Mouse (Mus musculus) liver, adult 2 months (tissue): ENCODE measurements around the gene Mrpl1. TPM values are rescaled to one million over a fixed set of nuclear protein-coding genes. Genes with fewer than 3 reads are reported as not detected.
A peak's percentile ranks its signal among the peaks of the same experiment; 100 is the strongest.

Source experiments
- DNase-seq: peaks from one replicate; pipeline ENCODE4 v3.0.0-alpha.2; 2011; ENCODE audit warnings: low read depth, low spot score; ENCODE audit errors: extremely low read depth
- H3K27ac ChIP-seq: fragments of 200-500 bp; replicated peaks from 2 replicates; pipeline ENCODE4 v1.5.1; 2012; ENCODE audit warnings: low read depth, mild to moderate bottlenecking, control low read depth, inconsistent platforms, low read length; ENCODE audit not compliant: insufficient read depth
- H3K27me3 ChIP-seq: fragments of 200-500 bp; 2 replicates; pipeline ENCODE4 v1.6.1; 2012; ENCODE audit warnings: mild to moderate bottlenecking, moderate library complexity, low read length, inconsistent platforms; ENCODE audit not compliant: control insufficient read depth, insufficient read depth
- H3K36me3 ChIP-seq: fragments of 200-500 bp; 2 replicates; pipeline ENCODE4 v1.6.1; 2012; ENCODE audit warnings: low read length, inconsistent platforms; ENCODE audit not compliant: control insufficient read depth, insufficient read depth
- H3K4me1 ChIP-seq: fragments of 200-500 bp; 2 replicates; pipeline ENCODE4 v1.6.1; 2011; ENCODE audit warnings: low read length; ENCODE audit not compliant: control insufficient read depth, insufficient read depth
- H3K4me3 ChIP-seq: fragments of 200-500 bp; 2 replicates; pipeline ENCODE4 v1.5.1; 2011; ENCODE audit warnings: low read depth, mild to moderate bottlenecking, control low read depth, low read length, moderate library complexity; ENCODE audit not compliant: insufficient read depth
- H3K79me2 ChIP-seq: fragments of 200-500 bp; 2 replicates; pipeline ENCODE4 v1.6.1; 2012; ENCODE audit warnings: inconsistent platforms, mild to moderate bottlenecking, low read length, moderate library complexity; ENCODE audit not compliant: control insufficient read depth, insufficient read depth
- H3K9ac ChIP-seq: fragments of 200-500 bp; 2 replicates; pipeline ENCODE4 v1.6.1; 2012; ENCODE audit warnings: low read depth, mild to moderate bottlenecking, control low read depth, inconsistent platforms, low read length
- CTCF ChIP-seq: fragments of 200-500 bp; IDR thresholded peaks from 2 replicates; pipeline ENCODE4 v1.5.1; 2011; ENCODE audit warnings: low read depth, low read length, control low read depth
- POLR2A ChIP-seq: fragments of 200-500 bp; IDR thresholded peaks from 2 replicates; pipeline ENCODE4 v1.6.1; 2011; ENCODE audit warnings: low read length, control low read depth; ENCODE audit not compliant: insufficient read depth; ENCODE audit errors: extremely low read depth
- WGBS: fragments of 180-500 bp; shearing (Covaris S2); methylation state at CpG from one replicate; pipeline ENCODE4 v1.1.7; 2018; 5-methylcytosine and 5-hydroxymethylcytosine counted together
- polyA plus RNA-seq: library from polyadenylated mRNA; depleted of rRNA; stranded (reverse); fragments of >200 nt; gene quantifications from 2 replicates; pipeline ENCODE4 v1.2.3, GENCODE M21; 2012
- total RNA-seq: library from RNA; depleted of rRNA; stranded (reverse); fragments of >200 nt; gene quantifications from 2 replicates; pipeline ENCODE4 v1.2.3, GENCODE M21; 2014

Mrpl1 gene
- total and polyA plus RNA-seq, 2 experiments: 5.1 to 20.6 TPM

DNA sequence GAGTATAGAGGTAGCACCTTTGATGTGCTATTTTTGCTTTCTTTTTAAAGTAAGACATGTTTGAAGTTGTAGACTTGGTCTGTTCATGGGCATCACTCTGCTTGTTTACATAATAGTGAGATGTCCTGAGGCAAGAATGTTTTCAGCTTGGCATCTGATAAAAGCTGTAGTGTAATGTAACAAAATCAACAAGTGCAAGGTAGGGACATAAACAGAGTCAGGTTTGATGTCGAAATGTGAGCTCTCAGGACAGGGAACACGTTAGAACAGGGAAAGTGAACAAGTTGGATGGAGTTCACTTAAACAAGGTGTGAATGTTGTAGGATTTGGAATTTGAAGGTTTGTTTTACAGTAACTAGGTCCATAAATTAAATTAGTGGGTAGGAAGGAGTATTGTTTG is 44.7 kb downstream of the Mrpl1 start:
- no peaks in the 10 kb centered on the region for H3K79me2 ChIP-seq
- no peak overlapping the region for H3K4me3 ChIP-seq
- peak; percentile 81 for DNase-seq
- H3K9ac ChIP-seq: no peak overlapping the region
- 32% methylated on average over 2 of the region's 2 CpGs for WGBS
- H3K36me3 ChIP-seq: peaks cover 3% of the 10 kb centered on the region; the same call in 1 of the 2 replicates
- H3K4me1 ChIP-seq: no peaks in the 10 kb centered on the region; the same call in 1 of the 2 replicates
- TF ChIP-seq CTCF (no peak), POLR2A (no peak)
- H3K27ac ChIP-seq: no peak overlapping the region
- no peaks in the 10 kb centered on the region for H3K27me3 ChIP-seq

DNA sequence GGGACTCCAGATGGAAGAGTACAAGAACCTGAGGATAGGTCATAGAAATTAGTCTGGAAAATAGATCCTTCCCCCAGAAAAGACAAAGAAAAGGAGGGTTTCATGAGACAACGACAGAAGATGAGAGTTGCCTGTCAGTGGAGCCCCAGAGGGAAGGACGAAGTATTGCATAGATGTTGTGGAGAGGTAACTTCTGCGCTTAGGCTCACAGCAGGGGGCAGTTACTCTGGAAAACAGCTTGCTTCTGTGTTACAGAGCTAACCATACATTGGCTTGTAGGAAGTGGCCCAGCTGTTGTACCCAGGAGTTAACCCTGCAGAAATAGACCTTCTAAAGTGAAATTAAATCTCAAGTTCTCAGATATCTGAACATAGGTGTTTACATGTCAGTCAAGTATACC is 45.9 kb downstream of the Mrpl1 start:
- no peak for DNase-seq
- Histone ChIP-seq H3K9ac (no peak overlapping the region), H3K4me1 (no peaks in the 10 kb centered on the region; the same call in 1 of the 2 replicates), H3K79me2 (no peaks in the 10 kb centered on the region), H3K27me3 (no peaks in the 10 kb centered on the region), H3K27ac (no peak overlapping the region), H3K4me3 (no peak overlapping the region), H3K36me3 (peaks cover 3% of the 10 kb centered on the region; the same call in 1 of the 2 replicates)
- 99% methylated on average over 3 of the region's 3 CpGs for WGBS
- TF ChIP-seq POLR2A: no peak
- TF ChIP-seq CTCF: no peak

- Histone ChIP-seq H3K9ac (no peak overlapping the region), H3K27ac (no peak overlapping the region), H3K4me1 (no peaks in the 10 kb centered on the region; the same call in 1 of the 2 replicates), H3K4me3 (no peak overlapping the region), H3K79me2 (no peaks in the 10 kb centered on the region), H3K27me3 (no peaks in the 10 kb centered on the region), H3K36me3 (peaks cover 7% of the 10 kb centered on the region; the same call in 1 of the 2 replicates)
- no peak for TF ChIP-seq POLR2A
- TF ChIP-seq CTCF: no peak
- 95% methylated on average over 5 of the region's 5 CpGs for WGBS
- no peak for DNase-seq
Measured at GRCm38 (mm10) chr5:96258210-96258609, 48.9 kb downstream of the Mrpl1 start.

- WGBS: 61% methylated on average over 3 of the region's 3 CpGs
- DNase-seq: peak; percentile 69
Measured at GRCm38 (mm10) chr5:96267017-96267702, 57.9 kb downstream of the Mrpl1 start.

DNA sequence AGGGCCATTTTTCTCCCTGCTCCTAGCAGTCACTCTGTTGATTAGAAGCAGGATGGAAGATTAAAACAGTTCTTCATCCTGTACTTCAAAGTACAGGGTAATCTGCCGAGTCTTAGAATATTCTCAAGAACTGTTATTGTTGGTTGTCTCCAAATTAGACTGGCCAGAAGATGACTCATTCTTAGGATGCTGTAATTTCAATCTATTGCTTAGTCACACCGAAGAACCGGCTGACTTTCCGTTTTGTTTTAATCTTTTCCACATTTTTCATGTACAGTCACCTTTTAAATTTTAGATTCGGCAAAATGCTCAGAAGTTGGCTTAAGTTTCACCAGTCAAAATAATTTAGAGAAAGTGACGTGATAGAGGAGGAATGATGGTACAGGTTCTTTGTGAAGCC is 61.8 kb downstream of the Mrpl1 start:
- TF ChIP-seq POLR2A: no peak
- TF ChIP-seq CTCF: no peak
- no peak for DNase-seq
- Histone ChIP-seq H3K4me1 (no peaks in the 10 kb centered on the region), H3K4me3 (no peak overlapping the region), H3K27me3 (no peaks in the 10 kb centered on the region), H3K79me2 (no peaks in the 10 kb centered on the region), H3K36me3 (no peaks in the 10 kb centered on the region), H3K27ac (no peak overlapping the region), H3K9ac (no peak overlapping the region)
- 93% methylated on average over 6 of the region's 6 CpGs for WGBS

More at GRCm38 (mm10) chr5:96267017-96267702, 57.9 kb downstream of the Mrpl1 start:
- Histone ChIP-seq H3K79me2 (no peaks in the 10 kb centered on the region), H3K27ac (no peak overlapping the region), H3K4me1 (no peaks in the 10 kb centered on the region), H3K9ac (no peak overlapping the region), H3K36me3 (peaks cover 7% of the 10 kb centered on the region; the same call in 1 of the 2 replicates), H3K27me3 (no peaks in the 10 kb centered on the region), H3K4me3 (no peak overlapping the region)
- TF ChIP-seq CTCF (0 out of 2 replicates have a peak, but pooled peaks have one; percentile 5), POLR2A (no peak)

DNA sequence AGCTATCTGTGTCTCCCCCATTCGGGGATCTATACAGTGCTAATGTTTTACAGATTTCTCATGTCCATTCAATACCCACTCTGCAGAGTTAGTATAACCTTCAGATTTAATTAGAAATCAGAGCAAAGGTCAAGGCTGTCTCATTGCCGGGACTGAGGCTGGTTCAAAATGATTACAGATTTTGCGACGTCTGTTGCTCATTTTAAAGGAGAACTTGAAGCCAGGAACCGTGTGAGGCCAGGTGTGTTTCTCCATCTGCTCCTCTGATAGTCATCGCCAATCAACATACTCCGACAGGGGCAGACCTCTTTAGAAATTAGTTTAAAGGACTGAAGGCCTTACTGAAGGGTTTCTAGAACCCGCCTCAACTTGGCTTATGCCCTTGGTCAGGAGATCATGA is 96.5 kb downstream of the Mrpl1 start:
- no peaks in the 10 kb centered on the region for H3K36me3 ChIP-seq
- peak overlapping the region; percentile 93 for H3K27ac ChIP-seq
- H3K9ac ChIP-seq: peak overlapping the region; percentile 47; the same call in 1 of the 2 replicates
- no peaks in the 10 kb centered on the region for H3K79me2 ChIP-seq
- TF ChIP-seq POLR2A: no peak
- TF ChIP-seq CTCF: no peak
- no peak overlapping the region for H3K4me3 ChIP-seq
- WGBS: 19% methylated on average over 8 of the region's 8 CpGs
- no peaks in the 10 kb centered on the region for H3K27me3 ChIP-seq
- H3K4me1 ChIP-seq: peaks cover 19% of the 10 kb centered on the region
- peak; percentile 68 for DNase-seq
